Mouse (Mus musculus) cerebellum, postnatal 36 days (tissue): ENCODE data around the gene Calhm3.

Experiments
- DNase-seq, 2 experiments: peaks; one replicate each; pipeline ENCODE4 v3.0.0; 2021 to 2022; ENCODE audit warnings: mixed read lengths in 2 of 2

Calhm3 gene

DNA sequence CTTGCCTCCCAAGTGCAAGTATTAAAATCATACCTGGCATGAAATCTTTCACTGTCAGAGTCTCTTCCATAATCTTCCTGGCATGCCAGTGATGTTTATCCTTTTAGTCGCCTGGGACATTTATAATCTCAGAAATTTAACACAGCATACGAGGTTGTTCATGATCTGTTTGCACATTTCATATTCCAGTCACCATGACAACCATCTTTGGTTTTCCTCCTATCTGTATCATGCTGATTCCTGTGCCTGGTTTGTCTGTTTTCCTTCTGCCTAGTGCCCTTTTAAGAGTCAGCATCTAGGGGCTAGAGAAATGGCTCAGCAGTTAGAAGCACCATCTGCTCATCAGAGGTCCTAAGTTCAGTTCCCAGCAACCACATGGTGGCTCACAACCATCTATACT is 38.9 kb downstream of the Calhm3 start:
- DNase-seq = no peak

DNA sequence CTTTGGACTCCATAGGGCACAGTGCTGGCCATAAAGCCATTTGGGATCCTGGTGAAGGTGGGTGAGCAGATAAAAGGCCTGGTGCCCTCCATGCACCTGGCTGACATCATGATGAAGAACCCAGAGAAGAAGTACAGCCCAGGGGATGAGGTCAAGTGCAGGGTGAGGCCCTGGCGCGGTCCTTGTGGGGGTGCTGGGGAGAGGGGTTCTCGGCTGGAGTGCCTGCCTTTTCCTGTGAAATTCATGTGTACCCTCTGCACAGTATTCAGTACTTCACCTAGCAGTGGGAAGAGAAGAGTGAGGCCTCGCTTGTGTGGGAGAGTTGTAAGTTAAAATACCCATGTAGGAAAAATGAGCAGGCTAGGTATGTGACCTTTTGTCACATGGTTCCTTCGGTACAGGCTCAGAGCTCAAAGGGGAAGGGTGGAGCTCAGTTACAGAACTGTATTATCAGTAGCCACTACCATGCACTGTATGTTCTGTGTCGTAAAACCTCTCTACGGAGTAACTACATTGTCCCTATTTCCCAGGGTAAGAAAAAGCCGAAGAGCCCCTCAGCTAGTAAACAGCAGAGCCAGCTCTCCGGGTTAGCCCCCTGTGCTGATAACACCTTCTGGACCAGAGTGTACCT is 52.8 kb downstream of the Calhm3 start:
- DNase-seq = no peak
